Mouse (Mus musculus): ENCODE measurements around the gene Ralb.

Ralb gene

DNA sequence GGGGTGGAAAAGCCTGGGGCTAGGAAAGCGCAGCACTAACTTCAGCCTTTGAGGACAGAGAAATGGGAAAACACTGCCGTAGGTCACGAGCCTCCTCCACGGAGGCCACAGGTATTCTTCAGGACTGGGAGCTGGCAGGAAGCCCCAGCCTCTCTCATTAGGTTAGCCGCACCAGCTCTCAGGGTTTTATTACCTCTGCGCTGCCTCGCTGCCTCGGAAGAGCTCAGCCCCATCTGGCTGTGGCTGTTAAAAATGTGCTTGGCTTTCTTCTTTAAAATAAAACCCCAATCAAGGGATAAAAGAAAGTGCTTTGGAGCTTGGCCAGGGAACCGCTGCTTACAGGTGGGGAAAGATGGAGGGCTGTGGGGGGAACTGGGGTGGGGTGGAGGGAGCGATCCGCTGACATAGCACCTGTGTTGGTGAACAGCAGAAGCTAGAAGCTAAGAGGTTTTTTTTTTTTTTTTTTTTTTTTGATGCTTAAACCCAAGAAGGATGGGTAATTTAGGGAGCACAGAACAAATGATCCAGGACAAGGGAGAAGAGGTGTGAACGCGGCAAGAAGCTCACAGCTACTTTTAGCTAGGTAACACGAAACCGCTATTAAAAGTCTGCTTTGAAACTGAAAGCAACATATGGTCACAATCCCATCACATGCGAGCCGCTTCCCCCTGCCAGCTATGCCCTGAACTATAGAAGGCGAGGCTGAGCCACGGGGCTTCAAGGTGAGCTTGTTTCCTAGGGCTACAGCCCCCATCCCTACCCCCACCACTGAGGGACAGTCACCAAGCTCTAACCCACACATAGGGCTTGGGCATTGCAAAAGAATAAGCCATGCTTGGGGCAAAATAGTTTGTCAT, 47.7 kb downstream of the Ralb start:
- in situ Hi-C loops (cut with MboI, MseI) = no loop called here

GRCm38 (mm10) chr1:119453731-119454130, 50.9 kb downstream of the Ralb start:
- in situ Hi-C loops (cut with MboI, MseI) = no loop called here

GRCm38 (mm10) chr1:119451417-119451816, 53.2 kb downstream of the Ralb start:
- in situ Hi-C loops (cut with MboI, MseI) = no loop called here

- in situ Hi-C loops (cut with MboI, MseI) = no loop called here
These were observed 53.8 kb downstream of the Ralb start for GRCm38 (mm10) chr1:119450651-119451345.

DNA sequence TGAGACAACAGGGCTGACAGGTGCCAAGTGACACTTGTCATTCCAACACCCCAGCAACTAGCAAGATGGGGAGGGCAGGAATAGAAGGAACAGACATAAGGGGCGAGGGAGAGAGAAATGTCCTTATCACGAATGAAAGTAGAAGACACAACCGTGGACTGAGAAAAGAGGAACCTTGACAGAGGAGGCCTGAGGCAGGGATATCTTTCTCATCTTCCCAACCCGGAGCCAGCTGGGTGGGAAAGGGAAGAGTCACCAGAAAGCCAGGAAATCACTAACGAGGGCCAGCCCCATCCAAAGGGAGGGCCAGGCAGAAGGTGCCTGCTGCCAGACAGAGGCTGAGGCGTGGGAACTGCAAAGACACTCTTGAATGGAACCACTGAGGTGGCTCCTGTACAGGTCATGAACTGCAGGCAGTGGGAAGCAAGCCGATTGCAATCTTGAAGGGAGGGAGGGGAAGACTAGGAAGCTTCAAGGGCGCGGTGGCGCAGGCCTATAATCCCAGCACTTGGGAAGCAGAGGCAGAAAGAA, 57.8 kb downstream of the Ralb start:
- in situ Hi-C loops (cut with MboI, MseI) = no loop called here

GRCm38 (mm10) chr1:119443591-119444350, 60.8 kb downstream of the Ralb start:
- in situ Hi-C loops (cut with MboI, MseI) = no loop called here

DNA sequence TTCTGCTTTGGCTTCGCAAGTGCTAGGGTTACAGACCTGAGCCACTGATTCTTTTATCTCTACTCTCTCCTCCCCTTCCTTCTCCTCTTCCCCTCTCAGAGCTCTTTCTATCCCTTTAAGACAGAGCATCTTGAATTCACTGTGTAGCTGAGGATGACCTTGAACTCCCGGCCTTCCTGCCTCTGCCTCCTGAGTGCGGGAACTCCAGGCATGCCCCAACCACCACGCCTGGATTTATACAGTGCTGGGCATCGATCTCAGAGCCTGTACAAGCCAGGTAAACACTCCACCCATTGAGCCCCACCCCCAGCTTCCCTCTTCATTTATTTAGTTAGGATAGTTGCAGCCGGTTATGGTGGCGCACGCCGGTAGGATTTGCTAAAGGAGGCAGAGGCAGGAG, 61.7 kb downstream of the Ralb start:
- in situ Hi-C loops (cut with MboI, MseI) = no loop called here

GRCm38 (mm10) chr1:119438105-119438637, 66.4 kb downstream of the Ralb start:
- in situ Hi-C loops (cut with MboI, MseI) = no loop called here

GRCm38 (mm10) chr1:119437401-119437800, 67.2 kb downstream of the Ralb start:
- in situ Hi-C loops (cut with MboI, MseI) = no loop called here

- in situ Hi-C loops (cut with MboI, MseI) = no loop called here
These were observed 80.3 kb downstream of the Ralb start for GRCm38 (mm10) chr1:119424141-119424860.

DNA sequence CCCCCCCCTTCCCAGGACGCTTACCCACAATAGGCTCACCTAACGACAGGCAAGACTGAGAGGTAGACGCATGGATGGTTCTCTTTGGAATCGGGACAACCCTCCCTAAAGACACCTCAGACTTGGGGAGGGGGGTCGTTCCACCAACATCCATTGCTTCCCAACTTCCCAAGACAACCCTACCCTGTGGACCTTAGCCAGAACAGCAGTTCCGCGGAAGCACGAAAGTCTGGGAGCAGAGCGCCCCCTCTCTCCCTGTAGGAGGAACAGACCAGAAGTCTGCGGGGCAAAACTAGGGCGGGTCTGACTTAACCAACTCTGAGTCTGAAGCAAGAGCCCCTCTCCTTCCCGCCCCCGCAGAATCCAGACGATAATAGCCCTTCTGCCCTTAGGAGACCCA, 81.1 kb downstream of the Ralb start:
- in situ Hi-C loops (cut with MboI, MseI) = no loop called here

GRCm38 (mm10) chr1:119422460-119423015, 82.1 kb downstream of the Ralb start:
- in situ Hi-C loops (cut with MboI, MseI) = no loop called here

DNA sequence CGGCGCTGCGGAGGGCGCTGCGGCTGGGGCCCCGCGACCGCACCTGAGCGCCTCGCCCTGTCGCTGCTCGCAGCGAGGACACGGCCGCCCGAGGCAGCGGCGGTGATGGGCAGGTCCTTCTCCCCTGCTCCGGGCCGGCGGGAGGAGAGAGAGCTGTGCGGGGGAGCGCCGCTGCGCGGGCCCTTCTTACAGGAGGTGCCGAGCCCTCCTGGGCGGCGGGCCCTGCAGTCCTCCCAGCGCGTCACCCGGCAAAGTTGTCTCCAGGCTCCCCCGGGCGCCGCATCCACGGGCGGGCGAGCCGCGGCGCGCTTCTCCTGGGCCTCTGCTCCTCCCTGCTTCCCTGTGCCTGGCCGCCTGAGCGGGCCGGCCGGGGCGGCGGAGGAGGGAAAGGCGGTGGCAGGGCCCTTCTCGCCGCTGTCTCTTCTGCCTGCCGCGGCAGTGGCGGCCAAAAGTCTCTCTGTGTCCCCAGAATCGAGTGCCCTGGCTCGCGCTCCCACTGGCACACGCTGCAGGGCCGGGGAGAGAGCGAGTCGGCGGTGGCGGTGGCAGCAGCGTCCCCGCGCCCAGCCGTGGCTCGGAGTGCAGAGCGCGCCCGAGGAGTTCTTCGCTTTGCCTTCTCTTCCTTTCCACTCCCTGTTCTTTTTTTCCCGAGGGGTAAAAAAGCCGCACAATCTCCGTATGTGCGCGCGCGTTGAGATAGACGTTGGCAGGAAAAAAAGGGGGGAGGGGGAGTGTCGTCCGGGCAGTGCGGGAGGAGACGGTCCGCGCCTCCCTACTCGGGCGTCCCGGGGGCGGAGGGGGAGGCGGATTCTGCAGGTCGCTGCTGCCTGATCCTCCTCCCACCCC, 82.8 kb downstream of the Ralb start, which contains the start of gene Inhbb:
Gene Inhbb, minus strand, starts transcription at position 673 of the 846 bp plus-strand sequence.
- in situ Hi-C loops (cut with MboI, MseI) = no loop called here

GRCm38 (mm10) chr1:119420984-119421575, 83.5 kb downstream of the Ralb start:
- in situ Hi-C loops (cut with MboI, MseI) = no loop called here

Measured in regulatory T cell (primary cell).